Mouse (Mus musculus): ENCODE results near the gene Slc37a1.

Slc37a1 gene

DNA sequence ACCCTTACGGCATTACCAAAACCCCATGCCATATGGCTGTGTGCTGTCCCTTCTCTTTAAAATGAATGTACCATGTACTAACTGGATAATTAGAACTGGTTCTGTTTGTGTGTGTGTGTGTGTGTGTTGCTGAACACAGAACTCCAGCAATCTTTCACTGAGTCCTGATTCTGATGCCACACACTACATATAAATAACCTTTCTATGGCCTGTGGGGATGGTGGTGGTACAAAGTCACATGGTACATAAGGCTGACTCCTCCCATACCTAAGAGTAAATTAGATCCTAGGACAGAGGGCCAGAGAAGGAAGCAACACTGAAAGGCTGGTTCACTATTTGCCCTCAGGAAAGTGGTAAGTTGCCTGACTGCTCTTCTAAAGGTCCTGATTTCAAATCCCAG lies at the start of gene Slc37a1:
Gene Slc37a1 (plus strand): TSS at position 301 of the 400 bp plus-strand sequence.
- no peak for DNase-seq

- DNase-seq, result no peak
Observed at GRCm38 (mm10) chr17:31238234-31239020, 48.2 kb upstream of the Slc37a1 start.

DNA sequence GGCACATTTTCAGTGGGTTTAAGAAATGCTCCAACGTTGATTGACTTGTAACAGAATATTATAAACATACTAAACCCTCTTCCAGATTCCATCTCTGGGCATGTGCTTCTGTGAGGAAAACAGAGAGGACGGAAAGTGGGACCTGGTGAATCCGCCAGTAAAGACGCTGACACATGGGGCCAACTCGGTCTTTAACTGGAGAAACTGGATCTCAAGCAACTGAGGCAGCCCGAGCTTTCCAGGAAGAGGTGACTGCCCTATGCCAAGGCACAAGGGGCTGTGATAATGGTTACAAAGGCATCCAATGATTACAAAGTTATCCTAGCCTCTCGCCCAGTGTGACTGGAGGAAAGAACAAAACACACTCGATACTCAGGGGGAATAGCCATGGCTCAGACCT lies 45.4 kb upstream of the Slc37a1 start:
- no peak for DNase-seq

DNA sequence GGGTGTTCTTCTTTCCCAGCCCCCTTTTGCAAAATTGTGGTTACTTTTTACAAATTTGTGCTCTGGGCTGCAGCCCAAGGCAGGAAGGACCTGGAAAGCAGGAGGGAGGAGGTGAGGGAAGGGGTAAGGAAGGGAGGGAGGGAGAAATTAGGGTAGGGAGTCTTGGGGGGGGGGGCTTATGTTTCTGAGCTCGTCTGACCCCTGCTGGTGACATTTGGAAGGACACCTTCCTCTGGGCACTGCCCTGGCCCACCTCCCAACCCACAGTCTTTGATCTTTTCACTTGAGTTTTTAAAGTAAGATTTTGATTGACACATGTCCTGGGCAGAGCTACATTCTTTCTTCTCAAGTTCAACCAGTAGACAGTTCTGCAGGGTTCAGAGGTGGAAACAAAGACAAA lies 43.8 kb upstream of the Slc37a1 start:
- DNase-seq, result no peak

GRCm38 (mm10) chr17:31245321-31245720 lies 41.3 kb upstream of the Slc37a1 start:
- no peak for DNase-seq

DNA sequence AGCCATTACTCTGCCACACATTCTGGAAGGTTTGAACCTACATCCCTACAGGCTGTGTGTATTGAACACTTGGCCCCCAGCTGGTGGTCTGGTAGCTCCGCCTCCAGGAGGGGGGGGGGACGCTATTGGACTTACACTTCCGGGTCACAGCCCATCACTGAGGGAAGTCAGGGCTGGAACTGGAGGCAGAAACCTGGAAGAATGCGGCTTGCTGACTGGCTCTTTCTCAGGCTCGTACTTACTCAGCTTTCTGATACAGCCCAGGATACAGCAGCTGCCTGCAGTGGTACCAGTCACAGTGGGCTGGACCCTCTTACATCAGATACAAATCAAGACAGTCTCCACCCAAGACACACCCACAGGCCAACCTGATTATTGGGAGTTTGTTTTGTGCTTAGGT lies 39.4 kb upstream of the Slc37a1 start:
- DNase-seq, result no peak

DNA sequence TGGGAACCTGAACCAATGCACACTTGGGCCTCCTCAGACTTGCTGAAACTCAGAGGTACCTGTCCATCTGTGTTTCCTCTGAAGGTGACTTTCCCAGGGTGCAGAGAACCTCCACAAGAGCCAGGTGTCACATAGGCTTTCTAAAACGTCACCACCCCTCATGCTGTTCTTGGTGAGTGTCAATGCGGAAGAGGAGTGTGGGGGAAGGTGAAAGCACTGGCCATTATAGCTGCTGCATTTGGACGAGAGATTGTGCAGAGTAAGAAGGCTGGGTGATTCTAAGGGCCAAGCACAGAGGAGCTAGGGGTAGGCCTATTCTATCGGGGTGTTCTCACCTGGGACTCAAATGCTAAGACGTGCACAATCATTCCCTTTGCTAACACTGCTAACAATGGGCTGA lies 32.6 kb upstream of the Slc37a1 start:
- DNase-seq, result no peak

DNA sequence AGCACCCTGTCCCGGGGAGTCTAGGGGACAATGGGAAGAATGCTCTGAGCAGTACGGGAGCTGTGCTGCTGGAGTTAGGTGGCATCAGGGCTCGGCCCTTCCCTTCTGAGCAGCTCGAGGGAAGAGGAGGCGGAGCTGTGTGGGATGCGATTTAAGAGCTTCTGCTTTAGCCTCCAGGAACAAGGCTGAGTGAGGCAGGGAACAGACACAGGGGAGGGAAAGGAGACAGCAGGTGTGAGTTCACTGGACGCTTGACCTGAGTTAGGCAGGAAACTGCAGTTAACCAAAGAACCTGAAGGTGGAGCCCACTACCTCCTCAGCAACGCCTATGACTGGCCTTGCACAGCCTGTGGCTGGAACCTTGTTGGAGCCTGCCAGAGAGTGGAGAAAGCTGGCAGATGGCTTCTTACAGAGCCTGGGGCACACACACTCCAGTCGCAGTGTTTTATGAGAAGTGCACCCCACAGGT lies 32.1 kb upstream of the Slc37a1 start:
- peak; percentile 96 for DNase-seq

DNA sequence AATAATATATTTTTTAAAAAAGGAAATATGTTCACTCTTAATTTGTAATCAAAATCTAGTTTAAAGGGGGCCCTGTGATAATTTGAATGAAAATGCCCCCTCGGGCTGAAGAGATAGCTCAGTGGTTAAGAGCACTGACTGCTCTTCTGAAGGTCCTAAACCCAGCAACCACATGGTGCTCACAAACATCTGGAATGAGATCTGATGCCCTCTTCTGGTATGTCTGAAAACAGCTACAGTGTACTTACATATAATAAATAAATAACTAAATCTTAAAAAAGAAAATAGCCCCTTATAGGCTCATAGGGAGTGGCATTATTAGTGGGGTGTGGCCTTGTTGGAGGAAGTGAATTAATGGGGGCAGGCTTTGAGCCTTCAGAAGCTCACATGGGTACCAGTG lies 29.4 kb upstream of the Slc37a1 start:
- no peak for DNase-seq

- DNase-seq, result no peak
Observed at GRCm38 (mm10) chr17:31257898-31258297, 28.7 kb upstream of the Slc37a1 start.

GRCm38 (mm10) chr17:31258310-31258865 lies 28.2 kb upstream of the Slc37a1 start:
- DNase-seq, result no peak

GRCm38 (mm10) chr17:31259145-31259544 lies 27.4 kb upstream of the Slc37a1 start:
- no peak for DNase-seq

DNA sequence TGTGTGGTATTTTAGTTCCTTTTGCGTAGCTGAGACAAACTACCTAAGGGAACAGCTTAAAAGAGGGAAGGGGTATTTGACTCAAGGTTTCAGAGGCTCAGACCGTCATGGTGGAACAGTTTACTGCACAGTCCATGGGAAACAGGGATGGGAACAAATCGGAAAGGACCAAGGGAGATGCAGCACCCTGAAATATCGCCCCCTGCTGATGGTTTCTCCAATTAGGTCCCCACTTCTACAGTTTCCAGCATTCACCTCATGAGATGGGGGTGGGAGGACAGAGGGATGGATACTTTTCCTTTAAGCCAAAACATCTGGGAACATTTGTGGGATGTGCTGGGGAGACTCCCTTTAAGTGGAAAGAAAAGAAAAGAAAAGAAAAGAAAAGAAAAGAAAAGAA lies 26.8 kb upstream of the Slc37a1 start:
- DNase-seq, result no peak

DNA sequence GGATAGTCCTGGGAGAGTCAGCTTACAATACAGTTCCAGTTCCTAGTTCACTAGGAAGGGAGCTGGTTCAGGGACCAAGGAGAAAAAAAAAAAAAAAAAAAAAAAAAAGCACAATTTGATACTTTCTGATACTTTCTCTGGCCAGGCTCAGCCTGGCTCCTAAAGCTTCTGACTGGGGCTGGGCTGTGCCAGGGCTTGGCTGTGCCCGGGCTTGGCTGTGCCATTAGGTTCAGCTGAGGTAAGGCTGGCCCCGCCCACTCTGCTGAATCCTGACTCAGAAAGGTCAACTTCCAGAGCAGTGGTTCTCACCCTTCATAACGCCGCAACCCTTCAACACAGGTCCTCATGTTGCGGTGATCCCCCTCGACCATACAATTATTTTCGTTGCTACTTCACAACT lies 26.2 kb upstream of the Slc37a1 start:
- no peak for DNase-seq

DNA sequence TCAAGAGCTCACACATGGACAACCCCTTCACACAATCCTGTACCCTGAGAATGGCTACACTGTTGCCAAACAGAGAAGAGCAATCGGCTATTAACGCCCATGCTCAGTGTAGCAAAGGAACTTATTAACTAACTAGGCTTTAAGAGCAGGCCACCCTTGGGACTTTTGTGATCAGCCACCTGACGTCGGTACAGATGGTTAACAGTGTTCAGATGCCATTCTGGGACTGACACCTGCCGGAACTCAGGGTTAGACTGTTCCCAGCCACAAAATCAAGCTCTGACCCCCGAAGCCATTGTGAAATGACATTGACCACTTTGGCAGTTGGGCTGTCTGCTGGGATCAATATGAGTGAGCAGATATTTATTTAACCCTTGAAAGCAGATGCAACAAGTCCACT lies 25.2 kb upstream of the Slc37a1 start:
- DNase-seq, result no peak

DNA sequence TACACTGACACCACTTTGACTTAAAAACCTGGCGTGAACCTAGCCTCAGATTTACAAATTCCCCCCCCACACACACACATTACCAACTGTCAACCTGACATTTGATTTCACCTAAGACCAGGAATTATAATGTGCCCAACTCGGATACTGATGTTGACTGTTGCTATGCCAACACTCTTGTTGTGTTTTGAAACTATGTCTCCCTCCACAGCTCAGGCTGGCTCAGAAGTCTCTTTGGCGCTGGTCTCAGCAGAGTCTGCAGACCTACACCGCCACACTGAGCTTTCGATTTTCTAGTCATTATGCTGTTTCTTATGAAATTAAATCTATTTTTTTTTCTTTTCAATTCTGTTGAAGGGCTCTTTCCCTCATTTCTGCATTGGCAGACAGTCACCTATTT lies 23.9 kb upstream of the Slc37a1 start:
- no peak for DNase-seq

DNA sequence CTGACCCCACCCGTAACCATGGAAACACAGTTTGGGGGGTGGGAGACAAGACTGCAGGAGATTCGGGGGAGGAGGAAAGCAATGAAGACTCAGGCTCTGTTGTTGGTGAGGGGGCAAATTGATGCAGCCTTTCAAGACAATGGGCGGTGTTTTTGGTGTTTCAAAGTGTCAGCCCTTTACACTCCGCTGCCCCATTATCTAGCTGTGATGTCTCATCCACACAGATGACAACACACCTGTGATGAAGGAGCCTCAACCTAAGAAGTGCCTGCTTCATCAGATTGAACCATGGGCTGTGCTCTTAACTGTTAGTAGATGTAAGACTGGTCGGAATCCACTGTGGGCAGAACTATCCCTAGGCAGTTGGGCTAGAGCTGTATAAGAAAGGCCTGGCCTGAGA lies 22.8 kb upstream of the Slc37a1 start:
- DNase-seq, result no peak

DNA sequence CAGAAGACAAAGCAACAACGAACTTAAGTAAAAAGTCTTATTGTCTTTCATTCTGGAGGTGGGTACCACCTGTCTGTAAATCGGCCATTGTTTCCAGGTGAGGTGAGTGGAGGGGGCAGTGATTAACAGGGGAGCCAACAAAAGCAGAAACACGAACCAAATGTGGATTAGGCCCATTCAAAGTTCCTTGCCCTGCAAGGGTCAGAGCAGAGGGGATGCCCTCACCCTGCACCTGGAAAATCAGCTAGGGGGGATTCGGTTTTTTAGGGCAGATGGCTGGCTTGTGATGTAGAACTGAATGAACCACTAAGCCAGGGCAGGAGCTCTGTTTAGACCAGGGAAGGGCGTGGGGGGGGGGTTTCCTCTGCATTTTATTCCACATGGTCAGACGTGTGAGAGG lies 22.2 kb upstream of the Slc37a1 start:
- no peak for DNase-seq

GRCm38 (mm10) chr17:31265171-31265572 lies 21.4 kb upstream of the Slc37a1 start:
- no peak for DNase-seq

DNA sequence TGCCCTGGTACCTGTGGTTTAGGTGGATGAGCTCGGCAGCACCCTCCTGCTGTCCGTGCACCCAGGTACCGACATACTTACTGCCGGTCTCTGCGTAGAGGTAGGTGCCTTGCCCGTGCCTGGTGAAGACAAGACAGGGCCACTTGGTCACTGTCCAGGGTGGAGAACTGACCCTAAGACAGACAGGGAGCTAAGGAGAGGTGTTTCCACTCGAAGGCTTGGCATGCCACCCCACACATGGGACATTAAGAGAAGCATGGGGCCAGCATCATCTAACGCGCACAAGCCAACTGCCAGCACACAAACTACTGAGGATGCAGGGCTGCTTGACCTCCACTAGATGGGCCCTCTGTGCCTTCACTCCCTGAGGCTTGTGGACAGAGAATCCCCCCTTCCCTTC lies 20.8 kb upstream of the Slc37a1 start:
- no peak for DNase-seq

- no peak for DNase-seq
Observed at GRCm38 (mm10) chr17:31266321-31266950, 20.2 kb upstream of the Slc37a1 start.

GRCm38 (mm10) chr17:31267138-31267537 lies 19.5 kb upstream of the Slc37a1 start:
- no peak for DNase-seq

DNA sequence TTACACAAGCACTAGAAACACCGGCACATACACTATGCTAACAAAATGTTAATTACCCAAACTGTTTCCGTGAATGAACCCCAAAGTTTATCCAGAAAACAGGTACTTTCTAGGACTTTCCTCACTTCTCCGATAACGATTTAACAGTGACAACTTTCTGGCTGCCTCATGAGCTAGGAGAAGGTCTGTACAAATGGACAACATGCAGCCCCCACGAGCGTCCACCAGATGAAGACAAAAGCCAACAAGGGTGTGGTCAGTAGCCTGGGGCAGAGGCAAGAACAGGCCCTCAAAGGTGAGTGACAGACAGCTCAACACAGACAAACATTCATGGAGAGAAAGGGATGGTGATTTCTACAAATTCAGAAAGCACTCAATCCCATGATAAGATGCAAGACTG lies 19.0 kb upstream of the Slc37a1 start:
- DNase-seq, result no peak

GRCm38 (mm10) chr17:31268016-31268415 lies 18.6 kb upstream of the Slc37a1 start:
- DNase-seq, result no peak

All from cerebellum, adult 9-10 months (tissue).